Mouse (Mus musculus) spleen, postnatal 0 days (tissue): ENCODE data around the gene Kcnk18. TPM values are rescaled to one million over a fixed set of nuclear protein-coding genes. Genes with fewer than 3 reads are reported as not detected.

Experiments used
- polyA plus RNA-seq: library from polyadenylated mRNA; unstranded; fragments of >200 nt; fragmentation: Nextera tagmentation; extraction: Ambion mirVana; gene quantifications from 2 replicates; pipeline ENCODE4 v1.2.1, GENCODE M21; 2015

The Kcnk18 gene
- not detected in 2 replicates for polyA plus RNA-seq

GRCm38 (mm10) chr19:59218991-59219390 is at the start of gene Kcnk18:
Gene Kcnk18 (plus strand): TSS chr19:59219214.

GRCm38 (mm10) chr19:59169936-59170765 is 48.9 kb upstream of the Kcnk18 start, which contains the start of gene Vax1:
Gene Vax1 (minus strand): TSS chr19:59170056.

GRCm38 (mm10) chr19:59260718-59261442 is 41.9 kb downstream of the Kcnk18 start, which contains the start of gene Slc18a2:
Gene Slc18a2 (plus strand): TSS chr19:59260896.

Other genes with a start within 250 kb of the Kcnk18 start
- gene Shtn1, start 143.1 kb upstream of the Kcnk18 start, polyA plus RNA-seq: 1.0 and 1.5 TPM in 2 replicates
- not detected in 2 replicates for gene Vax1, start 49.2 kb upstream of the Kcnk18 start, polyA plus RNA-seq
- 5.5 and 7.8 TPM in 2 replicates for gene Slc18a2, start 41.7 kb downstream of the Kcnk18 start, polyA plus RNA-seq
- gene Rps12-ps3, start 103.1 kb downstream of the Kcnk18 start, polyA plus RNA-seq: 27.1 and 46.6 TPM in 2 replicates
- gene Pdzd8, start 126.6 kb downstream of the Kcnk18 start, polyA plus RNA-seq: 6.3 and 7.3 TPM in 2 replicates
- 0.10 and 0.18 TPM in 2 replicates for gene Emx2, start 239.2 kb downstream of the Kcnk18 start, polyA plus RNA-seq